Mouse (Mus musculus): Measurements from ENCODE around the gene D430042O09Rik.

D430042O09Rik gene

DNA sequence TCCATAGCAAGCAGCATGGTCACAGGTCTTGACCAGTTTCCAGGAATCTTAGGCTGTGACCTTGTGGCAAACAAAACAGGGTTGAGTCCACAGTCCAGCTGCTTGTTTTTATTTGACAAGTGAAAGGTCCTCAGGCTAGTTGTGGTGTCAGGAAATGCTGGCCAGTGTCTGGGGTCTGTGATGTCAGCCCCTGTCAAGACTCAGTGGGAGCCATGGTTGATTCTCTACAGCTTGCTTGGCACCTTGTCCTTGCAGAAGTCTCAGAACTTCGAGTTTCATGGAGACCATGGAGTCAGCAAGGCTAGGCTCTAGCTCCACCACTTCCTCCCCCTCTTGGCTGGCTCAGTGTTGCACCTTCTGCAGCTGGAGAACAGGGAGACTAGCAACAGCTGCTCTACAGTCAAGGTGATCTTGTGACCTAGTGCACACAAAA is 33.6 kb downstream of the D430042O09Rik start:
- peak; percentile 49 for DNase-seq

DNA sequence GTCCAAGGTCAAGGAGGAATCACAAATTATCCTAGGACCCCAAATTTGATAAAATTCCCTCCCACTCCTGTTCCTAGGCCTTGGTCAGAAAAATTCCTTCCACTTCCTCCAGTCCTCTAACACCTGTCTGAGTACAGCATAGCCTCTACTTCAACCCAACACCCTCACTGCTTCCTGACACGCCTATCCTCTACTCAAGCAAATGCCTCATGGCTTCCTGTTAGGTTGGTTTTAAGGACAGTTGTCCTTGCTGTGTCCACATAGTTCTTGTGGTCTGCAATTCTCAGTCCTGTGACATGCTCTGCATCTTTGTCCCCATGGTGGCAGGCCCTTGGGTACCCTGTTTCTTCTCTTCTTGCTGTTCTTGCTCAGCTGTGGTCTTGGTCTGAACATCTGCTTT is 37.1 kb downstream of the D430042O09Rik start:
- no peak for DNase-seq

DNA sequence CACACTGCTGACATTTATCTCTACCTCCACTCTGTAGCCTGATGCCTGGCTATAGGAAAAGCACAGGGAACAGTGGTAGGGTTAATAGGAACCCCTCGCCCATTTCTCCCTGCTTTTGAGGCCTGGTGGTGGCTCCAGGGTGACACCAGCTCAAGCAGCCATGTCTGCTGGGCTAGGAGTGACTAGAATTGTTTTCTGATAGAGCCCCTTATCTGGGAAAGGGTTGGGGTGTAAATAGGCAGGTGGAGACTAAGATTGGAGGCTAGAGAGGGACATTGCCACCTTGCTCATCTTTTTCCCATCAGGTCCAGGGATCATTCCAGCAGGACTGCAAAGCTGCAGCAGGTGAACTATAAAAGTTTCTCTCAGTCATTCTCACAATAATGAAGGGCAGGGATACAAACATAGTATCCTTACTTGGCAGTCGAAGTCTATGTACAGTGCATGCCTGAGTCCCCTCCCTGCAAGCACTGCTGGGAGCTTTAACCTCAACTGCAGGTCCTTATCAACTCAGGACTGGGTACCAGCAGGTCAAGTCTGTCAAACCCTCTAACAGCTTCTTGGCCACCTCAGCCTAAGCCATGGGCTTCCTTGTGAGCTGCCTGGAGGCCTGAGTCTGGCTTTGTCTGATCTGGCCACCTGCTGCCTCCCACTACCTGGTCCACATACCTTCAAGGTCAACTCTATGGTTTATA is 39.1 kb downstream of the D430042O09Rik start:
- DNase-seq = no peak

DNA sequence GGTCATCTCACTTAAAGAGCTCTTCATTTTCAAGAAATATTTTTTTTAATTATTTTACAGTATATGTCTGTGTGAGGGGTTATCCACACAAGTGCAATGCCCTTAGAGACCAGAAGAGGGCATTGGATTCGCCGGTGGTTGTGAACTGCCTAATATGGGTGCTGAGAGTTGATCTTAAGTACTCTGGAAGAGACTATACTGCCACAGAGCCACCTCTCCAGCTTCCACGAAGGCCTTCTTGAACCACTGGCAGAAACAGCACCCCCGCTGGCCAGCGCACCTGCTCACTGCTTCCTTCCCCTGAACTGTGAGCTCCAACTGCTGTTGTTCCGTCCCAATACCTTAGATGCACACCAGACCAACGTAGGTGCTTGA is 39.6 kb downstream of the D430042O09Rik start:
- no peak for DNase-seq

DNA sequence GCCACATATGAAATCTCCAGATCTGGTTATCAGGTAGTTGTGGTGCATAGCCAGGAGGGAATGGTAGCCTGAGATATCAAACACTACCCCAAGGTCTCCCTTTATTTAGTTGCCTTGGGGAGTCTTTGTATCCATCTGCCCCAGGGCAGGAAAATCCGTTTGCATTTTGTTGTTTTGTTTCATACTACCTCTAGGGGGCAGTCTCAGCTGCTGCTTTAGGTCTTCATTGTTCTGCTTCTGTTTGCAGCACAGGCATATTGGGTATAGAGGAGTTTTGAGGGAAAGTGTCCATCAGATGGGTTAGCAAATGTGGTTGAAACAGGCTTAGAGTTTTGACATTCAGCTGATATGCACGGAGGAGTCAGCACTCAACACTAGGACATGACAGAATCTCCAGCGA is 40.5 kb downstream of the D430042O09Rik start:
- DNase-seq = no peak

DNA sequence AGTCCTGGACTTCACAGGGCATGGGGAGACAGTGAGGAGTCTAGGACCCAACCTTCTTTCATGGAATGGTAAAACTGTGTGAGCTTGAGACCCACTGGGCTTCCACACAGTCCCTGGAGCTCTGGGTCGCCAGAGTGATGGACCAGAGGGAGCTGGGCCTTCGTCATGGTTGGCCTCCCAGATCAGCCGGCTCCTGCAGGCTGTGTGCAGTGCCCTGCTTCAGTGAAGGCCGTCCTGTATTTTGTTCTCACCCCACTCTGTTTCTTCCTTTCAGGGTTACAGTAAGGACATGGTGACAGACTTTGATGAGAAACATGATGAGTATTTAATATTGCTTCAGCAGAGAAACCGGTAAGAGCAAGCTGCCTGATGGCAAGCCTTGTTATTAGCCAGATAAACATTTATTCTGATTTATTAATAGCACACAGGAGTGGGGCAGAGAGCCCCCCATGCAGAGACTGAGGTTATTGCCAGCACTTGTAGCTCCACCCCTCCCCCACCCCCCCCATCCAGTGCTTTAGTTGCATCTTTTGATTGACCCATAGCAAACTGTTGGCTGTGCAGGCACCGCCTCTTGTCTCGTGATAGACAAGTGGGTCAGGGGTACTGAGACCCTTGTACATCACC is 45.1 kb downstream of the D430042O09Rik start:
- no peak for DNase-seq

DNA sequence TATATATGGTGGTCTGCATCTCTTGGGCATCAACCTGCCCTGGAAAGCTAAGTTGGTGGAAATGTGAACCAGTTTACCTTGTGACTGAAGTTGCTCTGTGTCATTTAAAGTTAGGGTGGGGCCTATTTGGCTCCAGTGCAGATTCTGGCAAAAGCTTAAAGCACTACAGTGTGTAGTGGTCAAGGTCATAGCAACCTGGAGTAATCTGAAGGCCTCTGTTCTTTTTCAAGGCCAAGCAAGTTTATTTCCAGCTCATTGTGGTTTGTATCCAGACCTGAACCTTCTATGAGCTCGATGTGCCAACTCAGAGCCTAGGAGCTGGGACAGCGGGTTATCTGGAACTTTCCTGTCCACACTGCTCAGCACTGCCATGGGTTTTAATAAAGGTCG is 45.6 kb downstream of the D430042O09Rik start:
- DNase-seq = no peak

DNA sequence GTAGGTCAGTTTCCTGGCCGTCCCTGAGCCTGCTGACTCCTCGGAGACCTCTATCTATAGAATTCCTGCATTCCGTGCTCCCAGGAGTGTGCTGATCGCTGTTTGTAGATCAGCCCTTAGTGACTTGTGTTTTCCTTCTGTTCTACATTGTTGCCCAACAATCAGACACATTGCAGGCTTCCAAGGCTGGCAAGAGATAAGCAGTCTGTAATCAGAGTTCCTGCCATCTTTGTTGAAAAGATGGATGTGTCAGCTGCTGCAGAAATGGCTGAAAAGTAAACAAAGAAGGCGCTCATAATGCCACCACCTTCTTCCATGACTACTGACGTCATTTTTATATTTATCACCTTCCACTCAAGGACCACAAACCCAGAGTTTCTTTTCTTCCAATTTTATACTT is 49.1 kb downstream of the D430042O09Rik start:
- no peak for DNase-seq

DNA sequence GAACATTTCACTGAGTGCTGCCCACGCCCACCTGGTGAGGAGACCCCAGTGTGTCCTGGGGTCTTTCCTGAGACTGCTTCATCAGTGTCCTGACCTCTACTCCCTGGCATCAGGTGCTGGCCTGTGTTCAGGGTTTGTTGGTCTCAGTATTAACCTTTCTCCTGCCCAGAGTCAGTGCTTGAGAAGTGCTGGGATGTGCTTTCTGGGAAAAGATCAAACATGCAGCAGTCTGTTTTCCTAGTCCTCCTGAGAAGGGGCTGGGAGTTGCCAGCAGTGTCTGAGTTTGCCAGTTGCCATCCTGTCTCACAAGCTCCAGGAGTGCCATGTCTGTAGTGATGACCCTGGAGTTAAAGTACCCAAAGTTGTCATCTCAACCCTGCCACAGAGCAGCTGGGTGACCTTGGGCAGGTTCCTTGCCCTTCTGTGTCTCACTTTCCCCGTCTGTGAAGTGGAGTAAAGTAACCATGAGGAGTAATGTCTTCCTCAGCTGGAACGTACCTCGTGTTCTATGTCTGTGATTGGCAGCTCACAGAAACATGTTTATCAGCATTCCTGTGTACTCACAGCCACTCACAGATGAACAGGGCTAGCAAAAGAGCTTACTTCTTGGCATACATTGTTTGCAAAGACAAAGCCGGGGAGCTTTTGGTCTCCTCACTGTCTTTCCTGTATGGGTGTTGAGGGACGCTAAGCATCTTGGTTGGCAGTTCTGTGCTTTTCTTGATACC is 50.4 kb downstream of the D430042O09Rik start:
- DNase-seq = no peak

DNA sequence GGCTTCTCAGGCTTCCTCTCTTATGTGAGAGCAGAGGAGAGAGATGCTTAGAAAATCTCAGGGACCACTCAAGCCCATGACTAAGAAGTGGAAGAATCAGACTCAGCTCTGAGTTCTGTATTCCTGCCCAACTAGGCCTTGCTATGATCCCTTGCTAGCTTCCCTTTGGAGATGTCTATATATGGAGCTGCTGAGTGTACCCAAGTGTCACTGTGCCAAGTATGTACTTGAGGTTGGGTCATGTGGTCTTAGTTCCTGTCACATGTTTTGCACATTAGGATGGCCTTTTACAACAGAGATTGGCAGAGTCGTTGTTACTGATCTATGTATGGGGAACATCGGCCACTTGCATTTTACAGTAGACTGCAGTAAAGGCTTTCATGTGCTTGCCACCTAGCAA is 54.6 kb downstream of the D430042O09Rik start:
- DNase-seq = no peak

DNA sequence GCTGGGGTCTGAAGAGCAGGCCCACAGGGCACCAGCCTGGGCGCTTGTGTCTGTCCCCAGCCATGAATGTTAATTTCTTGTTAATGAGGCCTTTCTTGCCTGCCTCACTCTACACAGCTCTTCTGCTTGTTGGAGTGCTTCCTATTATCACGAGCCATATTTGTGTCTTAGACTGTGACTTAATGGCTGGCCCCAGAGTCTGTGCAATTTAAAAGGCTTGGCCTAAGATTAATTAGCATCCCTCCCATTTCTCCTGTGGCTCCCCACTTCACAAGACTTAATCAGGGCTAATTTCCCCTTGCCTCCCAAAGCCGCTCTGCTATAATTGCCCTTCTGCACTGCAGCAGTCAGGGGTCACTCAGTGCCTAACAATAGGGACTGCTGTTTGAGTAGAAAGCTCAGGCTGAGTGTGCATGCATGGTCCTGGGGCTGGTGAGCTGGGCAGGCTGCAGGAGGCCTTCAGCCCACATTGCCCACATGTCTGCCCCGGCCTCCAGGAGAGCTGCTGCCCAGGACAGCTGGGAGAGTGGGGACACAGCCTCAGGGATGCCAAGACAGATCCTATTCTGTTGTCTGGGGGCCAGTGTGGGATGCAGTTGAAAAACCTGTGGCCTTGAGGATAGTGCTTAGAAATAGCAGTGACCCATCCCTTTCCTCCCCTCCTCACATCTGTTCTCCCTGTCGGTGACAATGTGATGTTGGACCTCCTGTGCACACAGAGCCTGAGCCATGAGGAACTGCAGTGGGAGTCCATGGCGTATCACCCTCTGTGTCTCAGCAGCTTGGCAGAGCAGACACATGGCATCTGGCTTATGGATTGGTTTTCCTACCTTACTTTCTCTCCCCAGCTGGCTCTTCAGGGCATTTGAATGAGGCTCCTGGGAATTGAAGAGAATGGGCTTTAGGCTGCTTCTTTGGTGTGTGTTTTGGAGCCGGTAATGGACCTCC is 55.5 kb downstream of the D430042O09Rik start:
- DNase-seq = no peak

DNA sequence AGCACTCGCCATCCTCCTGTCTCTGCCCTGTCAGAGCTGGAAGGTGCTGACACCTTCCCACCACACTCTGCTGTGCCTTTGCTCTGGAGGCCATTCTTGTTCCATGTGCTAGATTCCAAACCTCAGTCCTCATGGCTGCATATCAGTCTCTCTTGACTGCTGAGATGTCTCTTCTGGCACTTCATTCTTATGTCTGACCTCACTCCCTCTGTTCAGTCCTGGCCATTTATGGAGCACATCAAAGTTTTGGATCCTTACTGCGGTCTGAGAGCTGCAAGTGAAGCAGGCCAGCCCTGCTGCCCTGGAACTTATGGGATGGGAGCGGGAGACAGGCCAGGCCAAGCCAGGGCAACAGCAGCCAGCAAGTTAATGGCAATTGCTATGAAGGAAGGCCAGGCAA is 56.7 kb downstream of the D430042O09Rik start:
- no peak for DNase-seq

DNA sequence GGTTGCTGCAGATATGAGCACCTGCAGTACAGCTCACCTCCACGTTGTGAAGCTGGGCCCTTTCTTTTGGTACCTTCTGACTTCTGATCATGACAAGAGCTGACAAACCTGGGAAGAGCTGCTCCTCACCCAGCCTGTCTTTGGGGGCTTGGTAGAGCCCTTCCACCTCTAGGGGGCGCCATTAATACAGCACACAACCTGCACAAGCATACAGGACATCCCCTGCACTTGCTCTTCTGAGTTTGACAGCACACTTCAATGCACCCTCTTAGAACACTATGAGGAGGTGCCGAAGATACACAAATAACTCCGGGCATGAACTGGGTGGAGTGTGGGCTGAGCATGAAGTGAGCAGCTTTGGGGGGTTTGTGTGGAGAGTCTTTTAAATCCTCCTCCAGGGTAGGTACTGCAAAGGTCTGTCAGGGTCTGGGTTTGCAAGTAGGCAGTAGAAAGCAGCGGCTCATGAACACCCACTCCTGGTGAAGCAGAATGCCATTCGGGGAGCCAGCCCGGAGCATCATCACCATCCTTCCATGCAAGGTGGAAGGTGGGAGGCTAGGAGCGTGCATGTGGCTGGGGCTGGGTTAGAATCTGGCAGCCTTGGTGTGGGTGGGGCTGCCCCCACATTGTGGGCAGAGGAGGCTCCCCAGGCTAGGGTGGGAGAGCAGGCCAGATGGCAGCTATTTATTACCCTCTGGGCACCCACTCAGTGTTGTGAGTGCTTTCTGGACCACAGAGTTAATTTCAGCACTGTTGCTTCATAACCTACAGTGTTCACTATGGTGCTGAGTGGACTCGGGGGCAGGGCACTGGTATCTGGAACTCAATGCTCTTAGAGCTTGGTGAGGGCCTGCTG is 59.5 kb downstream of the D430042O09Rik start:
- DNase-seq = peak; percentile 62

DNA sequence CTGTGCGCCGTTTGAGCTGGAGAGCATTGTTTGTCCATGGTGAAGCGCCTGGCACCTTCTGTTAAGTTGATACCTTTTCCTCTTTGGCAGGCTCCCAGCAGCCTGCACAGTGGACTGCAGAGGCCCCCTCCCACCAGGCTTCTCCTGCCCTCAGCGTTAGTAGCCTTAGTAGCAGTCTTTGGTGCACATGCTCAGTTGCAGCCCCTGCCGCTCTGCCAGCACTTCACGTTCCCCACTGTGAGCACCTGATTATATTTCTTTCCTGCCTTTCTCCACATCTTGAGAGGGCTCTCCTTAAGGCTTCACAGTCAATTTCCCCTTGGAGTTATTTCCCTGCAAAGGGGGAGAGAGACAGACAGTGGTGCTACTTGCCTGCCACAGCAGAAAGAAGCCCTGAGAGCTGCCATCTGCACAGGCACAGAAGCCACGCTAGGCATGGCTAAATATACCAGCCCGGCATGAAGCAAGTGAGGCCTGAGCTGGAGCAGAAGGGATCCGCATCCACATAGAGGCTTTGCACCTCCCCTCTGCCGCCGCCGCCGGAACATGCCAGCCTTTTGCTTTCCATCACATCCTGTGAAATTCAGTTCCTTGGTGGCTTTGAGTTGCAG is 65.4 kb downstream of the D430042O09Rik start:
- DNase-seq = peak; percentile 19

DNA sequence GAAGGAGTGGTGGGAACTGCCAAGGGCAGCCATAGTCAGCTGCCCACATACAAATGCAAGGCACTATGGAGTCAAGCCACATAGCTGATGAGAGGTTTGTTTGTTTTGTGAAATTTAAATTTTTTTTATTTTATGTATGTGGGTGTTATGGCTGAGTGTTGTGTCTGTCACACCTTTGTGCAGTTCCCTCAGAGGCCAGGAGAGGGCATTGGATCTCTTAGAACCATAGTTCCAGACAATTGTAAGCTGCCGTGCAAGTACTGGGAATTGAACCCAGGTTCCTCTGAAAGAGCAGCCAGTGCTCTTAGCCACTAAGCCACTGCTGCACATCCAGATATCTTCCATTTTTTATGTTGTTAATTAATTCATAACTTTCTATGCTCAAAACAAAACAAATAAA is 75.5 kb downstream of the D430042O09Rik start:
- DNase-seq = peak; percentile 25

DNA sequence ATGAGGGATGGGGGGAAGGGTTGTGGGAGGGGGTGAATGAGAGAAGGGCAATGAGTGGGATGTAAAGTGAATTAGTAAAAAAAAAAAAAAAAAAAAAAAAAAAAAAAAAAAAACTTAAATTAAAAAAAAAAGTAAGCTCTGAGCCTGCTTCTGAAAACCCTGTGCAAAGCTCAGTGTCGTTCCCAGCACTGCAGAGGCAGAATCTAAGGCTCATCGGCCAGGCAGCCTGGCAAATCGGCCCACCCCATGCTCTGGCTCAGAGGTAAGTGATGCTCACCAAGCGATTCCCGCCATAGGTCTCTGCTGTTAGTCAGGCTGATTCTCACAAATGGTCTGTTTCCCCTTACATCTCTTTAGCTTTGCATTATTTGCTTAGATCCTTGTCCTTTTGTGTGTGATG is 78.4 kb downstream of the D430042O09Rik start:
- no peak for DNase-seq

DNA sequence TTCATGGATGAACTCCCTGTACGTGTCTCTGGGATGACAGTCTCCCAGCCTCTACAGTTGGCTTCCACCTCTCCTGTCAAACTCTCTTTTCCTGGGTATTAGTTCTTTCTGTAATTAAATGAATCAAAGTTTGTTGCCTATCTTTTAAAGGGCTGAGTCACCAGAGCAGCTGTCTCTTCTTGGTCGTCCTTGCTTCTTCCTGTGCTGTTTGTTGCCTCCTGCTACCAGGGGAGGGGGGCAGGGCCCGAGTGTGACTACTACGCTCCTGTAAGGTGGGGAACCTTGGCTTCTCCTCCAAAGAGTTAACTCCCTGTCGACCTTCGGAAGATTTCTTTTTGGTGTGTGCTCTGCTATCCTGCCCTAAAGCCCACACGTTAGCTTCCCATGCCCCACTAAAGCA is 79.4 kb downstream of the D430042O09Rik start:
- DNase-seq = no peak

DNA sequence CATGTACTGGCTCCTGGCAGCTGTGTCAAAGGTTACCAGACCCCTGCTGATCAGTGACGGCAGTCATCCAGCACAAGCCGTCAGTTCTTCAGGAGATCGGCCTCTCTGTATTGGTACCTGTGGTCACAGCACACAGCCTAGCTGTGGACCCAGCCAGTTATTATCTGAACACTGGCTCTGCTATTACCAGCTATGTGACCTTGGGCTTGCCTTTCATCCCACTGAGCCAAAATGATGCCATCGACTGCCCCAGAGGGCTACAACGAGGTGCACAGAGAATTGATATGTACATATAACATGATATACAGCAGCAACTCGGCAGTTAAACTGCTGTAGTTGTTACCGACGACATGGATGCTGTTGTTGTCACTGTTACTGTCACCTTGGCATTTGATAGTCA is 82.4 kb downstream of the D430042O09Rik start:
- DNase-seq = no peak

DNA sequence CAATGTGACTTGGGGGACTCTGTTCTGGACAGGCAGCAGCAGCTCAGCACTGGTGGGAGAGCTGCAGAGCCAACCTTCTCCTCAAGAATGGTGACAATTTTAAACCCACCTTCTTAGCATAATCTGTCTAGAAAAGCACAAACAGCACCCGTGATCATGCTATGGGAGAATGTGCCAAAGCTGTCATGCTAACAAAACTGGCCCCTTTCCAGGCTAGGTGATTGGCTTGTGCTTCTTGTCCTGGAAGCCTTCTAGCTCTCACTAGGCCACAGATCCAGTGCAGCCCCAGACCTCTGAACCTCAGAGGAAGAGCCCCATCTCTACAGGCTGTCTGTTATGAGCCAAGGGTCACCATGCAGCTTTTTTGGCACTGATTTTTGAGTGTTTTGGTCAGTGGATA is 98.9 kb downstream of the D430042O09Rik start:
- no peak for DNase-seq

DNA sequence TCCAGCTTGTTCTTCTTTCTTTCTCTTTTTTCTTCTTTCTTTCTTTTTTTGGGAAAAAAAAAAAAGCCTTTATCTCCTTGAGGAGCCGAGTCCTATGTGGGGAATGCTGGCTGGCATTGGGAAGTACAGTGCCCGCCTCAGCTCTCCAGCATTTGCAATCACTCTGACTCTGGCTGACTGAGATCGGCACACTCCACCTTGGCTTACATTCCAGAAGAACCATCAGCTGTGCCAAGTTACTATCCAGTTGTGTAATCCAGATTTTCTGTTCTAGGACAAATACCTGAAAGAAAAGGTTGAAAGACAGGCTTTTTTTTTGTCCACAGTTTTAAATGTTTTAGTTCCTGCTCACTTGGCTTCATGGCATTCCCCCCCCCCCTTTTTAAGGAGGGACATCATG is 100.5 kb downstream of the D430042O09Rik start:
- DNase-seq = no peak

DNA sequence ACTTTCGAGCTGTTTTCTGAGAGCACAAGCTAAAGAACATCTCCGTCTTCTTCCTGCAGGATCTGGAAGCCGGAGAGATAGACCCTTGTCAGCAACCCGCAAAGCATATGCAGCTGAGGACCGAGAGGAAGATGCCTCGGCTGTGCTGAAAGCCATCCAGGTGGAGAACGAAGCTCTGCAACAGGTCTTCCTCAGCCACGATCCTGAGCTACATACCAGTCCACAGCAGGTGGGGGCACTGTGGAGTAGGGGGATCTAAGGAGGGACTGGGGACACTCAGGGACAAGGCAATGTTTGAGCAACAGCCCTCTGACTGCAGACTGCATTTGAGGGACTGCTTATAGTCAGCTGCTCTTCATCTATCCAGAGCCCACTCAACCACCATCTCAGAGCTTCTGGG is 105.0 kb downstream of the D430042O09Rik start:
- no peak for DNase-seq

DNA sequence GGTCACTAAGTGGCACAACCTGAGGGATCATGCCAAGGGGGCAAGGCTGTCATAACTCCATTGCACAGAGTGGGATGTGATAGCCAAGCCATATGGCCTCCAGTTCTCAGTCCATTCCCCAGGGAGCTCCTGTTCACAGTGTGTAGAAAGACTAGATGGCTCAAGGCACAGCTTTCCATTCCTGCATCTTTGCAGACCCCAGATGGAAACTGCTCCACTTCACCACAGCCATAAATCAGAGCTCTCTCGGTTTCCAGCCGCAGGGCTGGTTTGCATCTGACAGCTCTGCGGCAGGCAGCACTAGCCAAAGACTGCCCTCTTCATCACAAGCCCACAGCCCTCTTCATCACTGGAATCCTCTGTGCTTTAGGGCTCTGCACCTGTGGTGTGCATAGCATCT is 108.0 kb downstream of the D430042O09Rik start:
- DNase-seq = no peak

All from kidney, postnatal 10 days (tissue).